Mouse (Mus musculus): ENCODE measurements around the gene Rad51b. TPM values are rescaled to one million over a fixed set of nuclear protein-coding genes. Genes with fewer than 3 reads are reported as not detected.

The Rad51b gene
- polyA plus RNA-seq, 1 experiment, result 13.8 TPM

DNA sequence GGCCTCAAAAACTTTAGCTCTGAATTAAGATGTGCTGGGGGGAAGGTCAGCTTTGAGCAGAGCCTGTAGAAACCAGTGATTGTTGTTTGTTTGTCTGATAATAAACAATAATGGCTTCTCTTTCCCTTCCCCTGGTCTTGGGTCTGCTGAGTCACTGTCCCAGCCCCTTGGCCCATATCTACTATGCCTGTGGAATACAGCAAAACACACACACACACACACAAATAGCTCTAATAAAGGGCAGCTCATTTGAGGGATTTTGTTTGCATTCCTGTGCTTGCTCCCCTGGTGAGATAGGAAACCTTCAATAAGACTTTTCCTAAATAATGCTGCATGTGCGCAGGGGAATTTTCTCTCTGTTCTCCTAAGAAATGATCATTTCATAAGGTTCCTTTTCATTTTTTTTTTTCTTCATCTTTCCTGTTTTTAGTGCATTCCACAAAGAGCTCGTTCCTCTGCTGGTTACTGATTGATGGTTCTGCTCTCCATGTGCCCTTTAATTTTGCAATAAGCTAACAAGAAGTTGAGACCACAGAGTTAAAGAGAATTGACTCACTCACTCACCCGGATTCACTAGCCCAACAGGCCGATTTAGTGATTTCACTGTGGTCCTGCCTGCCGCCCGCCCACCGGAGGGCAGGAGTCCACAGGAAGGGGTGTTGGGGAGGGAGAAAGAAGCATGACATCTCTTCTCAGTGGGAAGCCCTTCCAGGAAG lies 344.6 kb downstream of the Rad51b start:
- Histone ChIP-seq H3K9ac (ENCODE audit: low read depth, poor library complexity, severe bottlenecking) (no peak overlapping the region), H3K36me3 (ENCODE audit: control insufficient read depth, insufficient read depth, low read length, poor library complexity, severe bottlenecking) (no peaks in the 10 kb centered on the region), H3K9me3 (replicated peaks; ENCODE audit: control insufficient read depth, insufficient read depth, low read length, poor library complexity, severe bottlenecking) (no peaks in the 10 kb centered on the region), H3K4me3 (ENCODE audit: low read depth, low read length) (no peak overlapping the region), H3K4me1 (ENCODE audit: control insufficient read depth, insufficient read depth, low read length) (no peaks in the 10 kb centered on the region), H3K27me3 (ENCODE audit: control insufficient read depth, insufficient read depth, low read length, poor library complexity, severe bottlenecking) (no peaks in the 10 kb centered on the region), H3K27ac (ENCODE audit: insufficient read depth, low read length) (no peak overlapping the region)
- TF ChIP-seq POLR2A (IDR thresholded peaks at IDR 0.05; ENCODE audit: insufficient read depth, low read length) (no peak), EP300 (IDR thresholded peaks at IDR 0.05; ENCODE audit: insufficient read depth, low read depth, low read length) (no peak), CTCF (IDR thresholded peaks at IDR 0.05; ENCODE audit: low read depth, low read length) (no peak)

DNA sequence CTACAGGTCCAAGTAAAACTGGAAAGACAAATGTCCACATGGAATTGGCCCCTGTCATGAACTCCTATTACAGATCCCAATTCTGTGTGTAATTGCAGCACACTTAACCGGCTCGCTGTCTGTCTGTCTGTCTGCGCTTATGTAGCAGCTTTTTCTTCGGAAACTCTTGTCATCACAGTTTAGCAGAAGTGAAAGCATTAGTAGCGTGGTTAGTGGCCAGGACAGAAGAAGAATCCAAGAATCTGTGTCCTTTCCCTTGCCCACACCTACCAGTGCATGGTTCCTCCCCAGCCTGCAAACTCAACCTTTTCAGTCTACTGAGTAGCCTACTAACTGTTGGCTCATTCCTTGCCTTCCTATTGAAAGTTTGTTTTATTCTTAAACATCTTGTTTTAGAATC lies 345.6 kb downstream of the Rad51b start:
- H3K36me3 ChIP-seq (ENCODE audit: control insufficient read depth, insufficient read depth, low read length, poor library complexity, severe bottlenecking), result no peaks in the 10 kb centered on the region
- H3K9me3 ChIP-seq (replicated peaks; ENCODE audit: control insufficient read depth, insufficient read depth, low read length, poor library complexity, severe bottlenecking), result no peaks in the 10 kb centered on the region
- no peaks in the 10 kb centered on the region for H3K4me1 ChIP-seq (ENCODE audit: control insufficient read depth, insufficient read depth, low read length)
- H3K27ac ChIP-seq (ENCODE audit: insufficient read depth, low read length), result no peak overlapping the region
- H3K27me3 ChIP-seq (ENCODE audit: control insufficient read depth, insufficient read depth, low read length, poor library complexity, severe bottlenecking), result no peaks in the 10 kb centered on the region
- TF ChIP-seq EP300 (IDR thresholded peaks at IDR 0.05; ENCODE audit: insufficient read depth, low read depth, low read length), result no peak
- H3K9ac ChIP-seq (ENCODE audit: low read depth, poor library complexity, severe bottlenecking), result no peak overlapping the region
- no peak overlapping the region for H3K4me3 ChIP-seq (ENCODE audit: low read depth, low read length)

DNA sequence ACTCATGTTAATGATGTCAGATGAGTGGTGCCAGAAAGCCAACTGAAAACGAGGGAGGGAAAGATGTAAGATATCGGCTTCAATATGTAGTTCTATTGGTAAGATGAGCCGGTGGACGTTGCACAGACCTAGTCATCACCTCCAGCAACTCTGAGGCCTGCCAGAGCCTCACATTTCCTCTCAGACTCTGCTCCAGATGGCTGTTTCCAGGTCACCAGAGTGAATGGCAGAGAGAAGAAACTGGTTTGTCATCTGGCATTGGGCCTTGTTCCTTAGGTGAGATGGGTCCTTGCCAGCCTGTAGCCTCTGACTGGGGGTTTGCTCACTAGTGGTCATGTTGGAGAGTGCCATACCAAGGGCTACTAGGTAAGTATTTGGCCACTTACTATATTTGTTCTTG lies 348.6 kb downstream of the Rad51b start:
- no peaks in the 10 kb centered on the region for H3K36me3 ChIP-seq (ENCODE audit: control insufficient read depth, insufficient read depth, low read length, poor library complexity, severe bottlenecking)
- H3K4me1 ChIP-seq (ENCODE audit: control insufficient read depth, insufficient read depth, low read length), result no peaks in the 10 kb centered on the region
- H3K9ac ChIP-seq (ENCODE audit: low read depth, poor library complexity, severe bottlenecking), result no peak overlapping the region
- H3K9me3 ChIP-seq (replicated peaks; ENCODE audit: control insufficient read depth, insufficient read depth, low read length, poor library complexity, severe bottlenecking), result no peaks in the 10 kb centered on the region
- TF ChIP-seq CTCF (IDR thresholded peaks at IDR 0.05; ENCODE audit: low read depth, low read length) (no peak), POLR2A (IDR thresholded peaks at IDR 0.05; ENCODE audit: insufficient read depth, low read length) (no peak), EP300 (IDR thresholded peaks at IDR 0.05; ENCODE audit: insufficient read depth, low read depth, low read length) (no peak)
- no peak overlapping the region for H3K4me3 ChIP-seq (ENCODE audit: low read depth, low read length)
- H3K27me3 ChIP-seq (ENCODE audit: control insufficient read depth, insufficient read depth, low read length, poor library complexity, severe bottlenecking), result no peaks in the 10 kb centered on the region
- no peak overlapping the region for H3K27ac ChIP-seq (ENCODE audit: insufficient read depth, low read length)

DNA sequence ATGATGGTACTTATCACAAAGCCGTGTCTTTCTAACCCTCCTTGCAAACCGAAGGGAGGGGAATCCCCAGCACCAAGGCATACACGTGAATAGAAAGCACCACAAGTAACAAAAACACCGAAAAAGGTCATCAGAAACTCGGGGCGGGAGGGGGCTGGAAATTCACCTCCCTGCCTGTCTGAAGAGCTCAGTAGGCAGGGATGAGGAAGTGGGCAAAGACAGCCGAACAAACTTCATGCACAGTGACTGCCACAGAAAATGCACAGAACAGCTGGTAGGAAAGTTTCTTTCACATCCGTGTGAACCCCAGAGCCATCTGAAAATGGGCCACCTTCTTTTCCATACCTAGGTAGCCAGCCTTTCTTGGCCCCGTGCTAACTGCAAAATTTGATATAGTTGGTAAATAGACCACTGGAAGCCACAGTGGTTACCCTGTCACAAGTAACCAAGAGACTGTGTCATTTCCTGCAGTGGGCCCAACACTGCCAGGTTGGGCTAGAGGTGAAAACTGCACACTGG lies 349.6 kb downstream of the Rad51b start:
- TF ChIP-seq EP300 (IDR thresholded peaks at IDR 0.05; ENCODE audit: insufficient read depth, low read depth, low read length) (no peak), CTCF (IDR thresholded peaks at IDR 0.05; ENCODE audit: low read depth, low read length) (no peak), POLR2A (IDR thresholded peaks at IDR 0.05; ENCODE audit: insufficient read depth, low read length) (no peak)
- H3K9ac ChIP-seq (ENCODE audit: low read depth, poor library complexity, severe bottlenecking), result no peak overlapping the region
- H3K27ac ChIP-seq (ENCODE audit: insufficient read depth, low read length), result no peak overlapping the region
- no peaks in the 10 kb centered on the region for H3K27me3 ChIP-seq (ENCODE audit: control insufficient read depth, insufficient read depth, low read length, poor library complexity, severe bottlenecking)
- H3K9me3 ChIP-seq (replicated peaks; ENCODE audit: control insufficient read depth, insufficient read depth, low read length, poor library complexity, severe bottlenecking), result no peaks in the 10 kb centered on the region
- no peaks in the 10 kb centered on the region for H3K36me3 ChIP-seq (ENCODE audit: control insufficient read depth, insufficient read depth, low read length, poor library complexity, severe bottlenecking)
- H3K4me1 ChIP-seq (ENCODE audit: control insufficient read depth, insufficient read depth, low read length), result no peaks in the 10 kb centered on the region
- H3K4me3 ChIP-seq (ENCODE audit: low read depth, low read length), result no peak overlapping the region

DNA sequence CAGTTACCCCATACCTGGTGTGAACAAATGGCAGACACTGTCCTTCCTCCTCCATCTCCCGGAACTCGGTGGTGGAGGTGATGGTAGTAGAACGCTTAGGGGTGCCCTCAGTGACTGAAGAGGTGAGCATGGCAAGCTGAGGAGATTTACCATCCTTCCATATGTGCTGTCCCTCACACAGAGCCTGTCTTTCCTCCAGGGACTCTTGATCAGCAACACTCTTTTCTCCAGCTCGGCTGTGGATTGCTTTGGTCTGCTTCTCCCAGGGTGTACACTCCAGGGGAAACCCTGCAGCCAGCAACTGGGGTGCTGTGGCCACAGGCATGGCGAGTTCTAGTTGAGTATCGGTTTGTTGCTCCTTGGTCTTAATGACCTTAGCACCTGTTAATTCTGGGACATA lies 350.3 kb downstream of the Rad51b start:
- Histone ChIP-seq H3K4me3 (ENCODE audit: low read depth, low read length) (no peak overlapping the region), H3K36me3 (ENCODE audit: control insufficient read depth, insufficient read depth, low read length, poor library complexity, severe bottlenecking) (no peaks in the 10 kb centered on the region), H3K27ac (ENCODE audit: insufficient read depth, low read length) (no peak overlapping the region), H3K4me1 (ENCODE audit: control insufficient read depth, insufficient read depth, low read length) (no peaks in the 10 kb centered on the region), H3K9me3 (replicated peaks; ENCODE audit: control insufficient read depth, insufficient read depth, low read length, poor library complexity, severe bottlenecking) (no peaks in the 10 kb centered on the region), H3K9ac (ENCODE audit: low read depth, poor library complexity, severe bottlenecking) (no peak overlapping the region), H3K27me3 (ENCODE audit: control insufficient read depth, insufficient read depth, low read length, poor library complexity, severe bottlenecking) (no peaks in the 10 kb centered on the region)
- no peak for TF ChIP-seq POLR2A (IDR thresholded peaks at IDR 0.05; ENCODE audit: insufficient read depth, low read length)
- TF ChIP-seq EP300 (IDR thresholded peaks at IDR 0.05; ENCODE audit: insufficient read depth, low read depth, low read length), result no peak
- TF ChIP-seq CTCF (IDR thresholded peaks at IDR 0.05; ENCODE audit: low read depth, low read length), result no peak

DNA sequence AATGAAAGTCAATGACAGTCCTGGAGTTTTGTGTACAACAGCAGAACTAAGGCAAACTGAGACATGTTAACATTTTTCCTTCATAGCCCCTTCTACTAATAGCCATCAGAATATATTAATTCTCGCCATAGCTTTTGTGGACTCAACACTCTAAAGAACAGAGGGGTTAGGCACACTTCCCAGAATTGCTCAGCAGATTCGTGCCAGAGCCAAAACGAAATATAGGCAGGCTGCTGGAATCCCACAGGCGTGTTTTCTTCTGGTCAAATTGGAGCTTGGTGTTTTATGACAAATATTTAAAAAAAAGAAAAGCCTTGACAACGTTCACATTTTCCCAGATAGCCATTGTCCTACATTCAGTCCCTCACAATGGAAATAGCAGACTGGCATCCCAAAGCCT lies 350.9 kb downstream of the Rad51b start:
- H3K4me1 ChIP-seq (ENCODE audit: control insufficient read depth, insufficient read depth, low read length), result no peaks in the 10 kb centered on the region
- no peaks in the 10 kb centered on the region for H3K27me3 ChIP-seq (ENCODE audit: control insufficient read depth, insufficient read depth, low read length, poor library complexity, severe bottlenecking)
- no peak overlapping the region for H3K27ac ChIP-seq (ENCODE audit: insufficient read depth, low read length)
- no peaks in the 10 kb centered on the region for H3K9me3 ChIP-seq (replicated peaks; ENCODE audit: control insufficient read depth, insufficient read depth, low read length, poor library complexity, severe bottlenecking)
- no peak overlapping the region for H3K4me3 ChIP-seq (ENCODE audit: low read depth, low read length)
- no peaks in the 10 kb centered on the region for H3K36me3 ChIP-seq (ENCODE audit: control insufficient read depth, insufficient read depth, low read length, poor library complexity, severe bottlenecking)
- TF ChIP-seq CTCF (IDR thresholded peaks at IDR 0.05; ENCODE audit: low read depth, low read length) (no peak), POLR2A (IDR thresholded peaks at IDR 0.05; ENCODE audit: insufficient read depth, low read length) (no peak), EP300 (IDR thresholded peaks at IDR 0.05; ENCODE audit: insufficient read depth, low read depth, low read length) (no peak)
- H3K9ac ChIP-seq (ENCODE audit: low read depth, poor library complexity, severe bottlenecking), result no peak overlapping the region
